Mouse (Mus musculus) cerebellum, adult 2 months (tissue): ENCODE data around the gene Natd1. TPM values are rescaled to one million over a fixed set of nuclear protein-coding genes. Genes with fewer than 3 reads are reported as not detected.

Experiments
- DNase-seq, 2 experiments: peaks; one replicate each; pipeline ENCODE4 v3.0.0; 2021
- H3K27ac ChIP-seq: fragments of 200-500 bp; 2 replicates; pipeline ENCODE4 v1.5.1; 2012; ENCODE audit warnings: low read length, control low read depth, inconsistent platforms; ENCODE audit not compliant: insufficient read depth
- H3K27me3 ChIP-seq: fragments of 200-500 bp; 2 replicates; pipeline ENCODE4 v1.6.1; 2012; ENCODE audit warnings: inconsistent platforms, mild to moderate bottlenecking, low read length, moderate library complexity; ENCODE audit not compliant: control insufficient read depth, insufficient read depth
- H3K4me1 ChIP-seq: fragments of 200-500 bp; 2 replicates; pipeline ENCODE4 v1.6.1; 2011; ENCODE audit warnings: low read length; ENCODE audit not compliant: control insufficient read depth, insufficient read depth
- H3K4me3 ChIP-seq: fragments of 200-500 bp; replicated peaks from 2 replicates; pipeline ENCODE3; 2011; ENCODE audit warnings: mild to moderate bottlenecking, low read depth, low read length, control low read depth; ENCODE audit not compliant: insufficient read depth
- CTCF ChIP-seq: fragments of 200-500 bp; IDR thresholded peaks from 2 replicates; pipeline ENCODE4 v1.5.1; 2011; ENCODE audit warnings: low read depth, mild to moderate bottlenecking, control low read depth, low read length, moderate library complexity, borderline replicate concordance; ENCODE audit not compliant: insufficient read depth
- POLR2A ChIP-seq: fragments of 200-500 bp; IDR thresholded peaks from 2 replicates; pipeline ENCODE4 v1.6.1; 2011; ENCODE audit warnings: low read length, control low read depth, borderline replicate concordance; ENCODE audit not compliant: insufficient read depth
- WGBS: fragments of 180-500 bp; shearing (Covaris S2); methylation state at CpG from one replicate; pipeline ENCODE4 v1.1.7; 2018; 5-methylcytosine and 5-hydroxymethylcytosine counted together
- polyA plus RNA-seq: library from polyadenylated mRNA; depleted of rRNA; stranded (reverse); fragments of >200 nt; gene quantifications from 2 replicates; pipeline ENCODE4 v1.2.3, GENCODE M21; 2012; rRNA removed

The Natd1 gene
- polyA plus RNA-seq, 1 experiment = 16.6 TPM

DNA sequence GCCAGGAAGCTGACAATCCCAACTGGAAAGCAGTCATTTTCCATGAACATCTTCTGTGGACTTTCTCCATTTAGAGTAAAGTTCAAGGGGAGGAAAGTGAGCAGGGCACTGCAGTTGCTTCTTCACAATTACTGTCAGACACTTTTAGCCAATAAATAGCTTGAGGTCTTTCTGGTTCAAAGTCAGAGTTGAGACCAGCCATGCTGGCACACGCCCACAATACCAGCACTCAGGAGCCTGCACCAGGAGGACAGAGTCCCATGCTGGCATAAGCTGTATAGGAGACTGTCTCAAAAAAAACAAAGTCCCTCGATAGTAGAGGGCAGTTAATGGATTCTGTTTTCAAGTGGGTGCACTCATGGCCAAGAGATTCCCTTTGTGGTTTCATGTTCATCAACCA lies 48.5 kb downstream of the Natd1 start:
- H3K27ac ChIP-seq = no peak overlapping the region
- TF ChIP-seq POLR2A = no peak
- TF ChIP-seq CTCF = no peak
- no peak for DNase-seq
- 41% methylated on average over 2 of the region's 2 CpGs for WGBS
- peaks cover 38% of the 10 kb centered on the region for H3K4me1 ChIP-seq
- no peak overlapping the region for H3K4me3 ChIP-seq
- H3K27me3 ChIP-seq = no peaks in the 10 kb centered on the region

DNA sequence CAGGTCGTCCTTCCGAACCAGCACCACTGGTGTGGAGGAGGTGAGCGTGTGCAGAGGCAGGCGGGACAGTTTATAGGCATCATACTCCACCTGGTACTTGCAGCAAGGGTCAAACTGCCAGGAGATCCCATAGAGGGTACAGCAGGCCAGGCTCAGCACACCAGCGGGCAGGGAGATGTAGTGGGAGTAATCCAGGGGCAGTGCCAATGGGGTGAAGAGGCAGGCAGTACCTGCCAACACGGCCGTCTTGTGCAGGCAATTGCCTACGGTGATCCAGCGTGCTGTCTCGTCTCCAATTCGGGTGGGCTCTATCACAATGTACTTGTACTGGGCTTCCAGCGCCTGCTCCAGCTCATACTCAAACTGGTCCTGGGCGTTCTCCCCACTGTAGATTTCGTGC lies 49.6 kb downstream of the Natd1 start:
- TF ChIP-seq POLR2A = no peak
- no peak for TF ChIP-seq CTCF
- no peaks in the 10 kb centered on the region for H3K27me3 ChIP-seq
- no peak for DNase-seq
- H3K4me1 ChIP-seq = peaks cover 36% of the 10 kb centered on the region
- H3K27ac ChIP-seq = no peak overlapping the region
- 55% methylated on average over 14 of the region's 14 CpGs for WGBS
- H3K4me3 ChIP-seq = no peak overlapping the region

DNA sequence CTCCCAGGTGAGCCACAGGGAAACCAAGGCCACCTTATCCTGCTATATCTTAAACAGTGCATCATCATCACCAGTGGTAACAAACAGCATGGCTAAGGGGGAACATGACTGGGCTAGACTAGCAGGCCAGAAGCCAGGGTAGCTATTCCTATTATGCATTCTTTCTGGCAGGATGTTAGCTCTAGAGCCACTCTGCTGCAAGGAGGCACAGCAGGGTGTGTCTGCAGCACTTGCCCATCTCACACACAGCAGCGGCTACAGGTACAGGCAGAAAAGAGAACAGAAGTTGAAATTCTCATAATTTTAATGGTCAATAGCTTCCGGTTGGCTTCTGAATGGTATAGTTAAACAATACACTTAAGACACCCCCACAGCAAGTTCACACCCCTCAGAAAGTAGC lies 50.4 kb downstream of the Natd1 start:
- peak; percentile 40 to 60 for DNase-seq
- Histone ChIP-seq H3K27me3 (no peaks in the 10 kb centered on the region), H3K27ac (no peak overlapping the region), H3K4me3 (no peak overlapping the region), H3K4me1 (peaks cover 36% of the 10 kb centered on the region)
- TF ChIP-seq POLR2A (no peak), CTCF (no peak)
- 44% methylated on average over 2 of the region's 2 CpGs for WGBS

DNA sequence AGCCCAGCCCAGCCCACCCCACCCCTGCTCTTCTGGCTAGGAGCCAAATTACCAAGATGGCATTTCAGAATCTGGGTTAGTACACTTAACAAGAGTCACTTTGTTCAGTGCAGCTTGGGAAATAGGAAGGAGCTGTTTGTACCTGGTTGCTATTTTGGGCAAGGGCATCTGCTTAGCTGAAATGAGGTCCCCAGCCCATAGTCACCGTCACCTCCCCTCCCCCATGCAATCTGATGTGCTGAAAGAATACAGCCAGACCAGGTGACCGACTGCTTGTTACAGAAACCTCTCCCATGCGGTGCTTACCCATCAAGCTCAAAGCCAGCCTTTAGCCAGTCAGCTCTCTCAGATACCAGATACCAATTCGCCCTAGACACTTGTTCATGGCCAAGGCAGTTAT lies 51.4 kb downstream of the Natd1 start:
- no peak overlapping the region for H3K27ac ChIP-seq
- no peaks in the 10 kb centered on the region for H3K27me3 ChIP-seq
- peak; percentile 40 to 48 for DNase-seq
- no peak overlapping the region for H3K4me3 ChIP-seq
- WGBS = 33% methylated on average over 4 of the region's 4 CpGs
- peaks cover 39% of the 10 kb centered on the region for H3K4me1 ChIP-seq
- TF ChIP-seq CTCF = no peak
- no peak for TF ChIP-seq POLR2A

DNA sequence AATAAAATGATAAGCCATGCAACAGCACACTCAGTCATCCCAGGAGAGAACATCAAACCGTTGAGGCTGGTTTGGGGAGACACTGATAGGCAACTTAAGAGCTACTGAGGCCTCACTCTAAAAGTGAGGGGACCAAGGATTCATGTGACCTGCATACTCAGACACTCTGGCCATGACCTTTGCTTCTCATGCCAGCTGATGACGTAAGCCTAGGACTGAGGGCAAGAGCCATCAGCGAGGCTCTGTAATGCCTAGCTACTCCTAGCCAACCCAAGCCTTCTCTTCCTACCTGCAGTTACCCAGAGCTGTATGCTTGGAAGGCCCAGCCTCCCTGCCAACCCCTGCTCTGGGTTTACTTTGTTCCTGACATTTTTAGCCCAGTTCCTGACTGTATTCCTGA lies 52.6 kb downstream of the Natd1 start:
- no peak for DNase-seq
- TF ChIP-seq CTCF (no peak), POLR2A (no peak)
- H3K4me1 ChIP-seq = peaks cover 31% of the 10 kb centered on the region
- H3K27ac ChIP-seq = no peak overlapping the region
- H3K27me3 ChIP-seq = no peaks in the 10 kb centered on the region
- WGBS = 77% methylated on average over 3 of the region's 3 CpGs
- H3K4me3 ChIP-seq = no peak overlapping the region

DNA sequence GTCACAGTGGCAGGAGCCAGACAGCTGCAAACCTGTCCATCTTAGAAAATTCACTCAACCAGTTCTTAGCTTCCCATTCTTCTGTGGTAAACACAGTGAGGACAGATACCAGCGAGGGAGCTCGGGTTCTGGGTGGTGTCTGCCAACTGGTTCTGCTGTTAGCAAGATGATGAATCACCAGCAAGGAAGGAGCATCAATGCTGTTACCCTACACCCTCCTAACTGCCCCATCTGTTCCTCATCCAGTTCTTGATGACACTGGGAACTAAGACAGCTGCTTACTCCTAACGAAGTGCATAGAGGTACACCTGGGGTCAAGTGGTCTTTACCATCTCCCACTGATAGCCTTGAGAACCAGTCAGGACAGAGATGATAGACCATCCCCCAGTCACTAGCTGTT lies 58.0 kb downstream of the Natd1 start:
- TF ChIP-seq POLR2A (no peak), CTCF (no peak)
- WGBS = 67% methylated on average over 3 of the region's 3 CpGs
- Histone ChIP-seq H3K27ac (no peak overlapping the region), H3K4me1 (0 out of 2 replicates have a peak, but pooled peaks cover 3% of the 10 kb centered on the region), H3K27me3 (no peaks in the 10 kb centered on the region), H3K4me3 (no peak overlapping the region)
- DNase-seq = no peak

Other genes starting within 250 kb of the Natd1 start
- gene Llgl1, start 215.0 kb downstream of the Natd1 start, polyA plus RNA-seq = 88.3 and 90.5 TPM in 2 replicates
- 160 and 177 TPM in 2 replicates for gene Flii, start 187.5 kb downstream of the Natd1 start, polyA plus RNA-seq
- 27.4 and 28.4 TPM in 2 replicates for gene Mief2, start 186.4 kb downstream of the Natd1 start, polyA plus RNA-seq
- 6.8 and 7.2 TPM in 2 replicates for gene Top3a, start 137.4 kb downstream of the Natd1 start, polyA plus RNA-seq
- 16.4 and 17.5 TPM in 2 replicates for gene Smcr8, start 137.2 kb downstream of the Natd1 start, polyA plus RNA-seq
- gene Shmt1, start 103.0 kb downstream of the Natd1 start, polyA plus RNA-seq = 3.3 and 4.5 TPM in 2 replicates
- gene Dhrs7b, start 84.1 kb downstream of the Natd1 start, polyA plus RNA-seq = 21.5 and 21.9 TPM in 2 replicates
- 58.3 and 62.7 TPM in 2 replicates for gene Tmem11, start 35.5 kb downstream of the Natd1 start, polyA plus RNA-seq
- 15.6 and 18.2 TPM in 2 replicates for gene Map2k3, start 17.3 kb upstream of the Natd1 start, polyA plus RNA-seq
- 80.1 and 87.2 TPM in 2 replicates for gene Kcnj12, start 107.8 kb upstream of the Natd1 start, polyA plus RNA-seq
- 1.4 TPM in 2 replicates for gene Tnfrsf13b, start 212.0 kb upstream of the Natd1 start, polyA plus RNA-seq